Mouse (Mus musculus): ENCODE data around the gene Tgfbr3. TPM values are rescaled to one million over a fixed set of nuclear protein-coding genes. Genes with fewer than 3 reads are reported as not detected.
A peak's percentile ranks its signal among the peaks of the same experiment; 100 is the strongest.

Gene Tgfbr3
- polyA plus RNA-seq, 1 experiment from 2014 or later, result 7.1 TPM

DNA sequence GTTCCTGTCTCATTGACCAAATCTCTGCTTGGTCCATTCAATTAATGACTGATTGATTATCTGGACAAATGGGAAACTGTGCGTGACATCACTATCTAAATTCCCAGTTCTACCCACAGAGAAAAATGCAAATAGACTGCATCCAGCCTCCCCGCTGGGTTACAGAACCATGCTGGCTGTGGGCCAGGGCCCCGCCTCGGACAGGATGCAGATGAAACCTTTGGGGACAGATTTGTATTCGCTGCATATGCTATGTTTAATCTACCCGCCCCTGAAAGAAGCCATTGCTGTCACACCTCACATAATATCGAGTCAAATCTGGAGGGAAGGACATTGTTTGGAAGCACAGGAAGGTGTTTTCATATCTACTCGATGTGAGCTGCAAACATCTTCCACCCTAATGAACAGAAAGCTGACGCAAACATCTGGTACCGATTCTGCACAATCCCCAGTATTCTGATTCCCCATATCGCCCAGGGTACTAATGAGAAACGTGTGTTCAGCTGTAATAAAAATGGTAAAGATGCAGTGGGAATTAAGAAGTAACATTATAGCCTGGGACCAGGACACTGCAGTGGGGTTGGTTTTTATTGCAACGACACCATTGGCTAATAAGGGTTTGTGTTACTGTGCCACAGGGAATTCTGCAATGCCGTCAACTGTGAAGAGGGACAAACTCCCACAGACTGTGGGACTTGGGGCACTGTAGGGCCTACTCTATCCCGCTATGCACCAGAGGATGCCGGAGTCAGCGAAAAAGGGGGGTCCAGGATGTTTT, 67.3 kb downstream of the Tgfbr3 start:
- peaks cover 87% of the 10 kb centered on the region for H3K4me1 ChIP-seq (replicated peaks)
- no peak for DNase-seq
- no peak for ATAC-seq (ENCODE audit: low read depth)

GRCm38 (mm10) chr5:107220936-107221335, 68.5 kb downstream of the Tgfbr3 start:
- no peak overlapping the region for H3K9ac ChIP-seq
- H3K4me1 ChIP-seq (replicated peaks), result peaks cover 85% of the 10 kb centered on the region
- ATAC-seq (ENCODE audit: low read depth), result no peak
- no peak overlapping the region for H3K4me2 ChIP-seq
- H3K9me3 ChIP-seq (replicated peaks), result no peaks in the 10 kb centered on the region
- no peak overlapping the region for H3K4me3 ChIP-seq (replicated peaks)
- H3K36me3 ChIP-seq, result no peaks in the 10 kb centered on the region
- no peak for DNase-seq
- WGBS (ENCODE audit: insufficient replicate concordance), result 72% methylated on average over 5 of the region's 5 CpGs
- H3K27me3 ChIP-seq, result no peaks in the 10 kb centered on the region
- H3K27ac ChIP-seq, result no peak overlapping the region; the same call in 1 of the 2 replicates

More for the DNA sequence above, 67.3 kb downstream of the Tgfbr3 start:
- H3K9me3 ChIP-seq (replicated peaks), result no peaks in the 10 kb centered on the region
- H3K4me2 ChIP-seq, result no peak overlapping the region
- H3K9ac ChIP-seq, result no peak overlapping the region
- no peak overlapping the region for H3K4me3 ChIP-seq (replicated peaks)
- H3K27me3 ChIP-seq, result no peaks in the 10 kb centered on the region
- H3K36me3 ChIP-seq, result peaks cover 3% of the 10 kb centered on the region; the same call in 1 of the 2 replicates
- peak overlapping the region; percentile 24; the same call in 1 of the 2 replicates for H3K27ac ChIP-seq
- WGBS (ENCODE audit: insufficient replicate concordance), result 78% methylated on average over 17 of the region's 17 CpGs

DNA sequence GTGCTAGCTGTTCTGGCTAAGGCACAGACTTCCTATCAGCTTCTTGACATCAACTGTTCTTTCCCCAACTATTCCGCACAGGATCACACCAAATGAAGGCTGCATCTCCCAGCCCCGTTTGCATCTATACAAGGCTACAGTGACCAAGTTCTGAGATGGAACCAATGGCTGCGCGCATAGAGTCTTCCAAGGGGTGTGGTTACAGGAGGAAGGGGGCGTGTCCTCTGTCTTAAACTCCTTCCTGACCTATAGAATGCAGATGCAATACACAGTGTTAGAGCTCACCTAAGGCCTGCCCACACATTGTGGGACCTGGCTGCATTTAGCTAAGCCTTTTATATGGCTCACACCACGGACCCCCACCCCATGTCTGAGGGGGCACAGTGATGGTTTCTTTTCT, 69.5 kb downstream of the Tgfbr3 start:
- H3K4me2 ChIP-seq, result no peak overlapping the region
- DNase-seq, result no peak
- no peak overlapping the region for H3K4me3 ChIP-seq (replicated peaks)
- H3K27ac ChIP-seq, result 0 out of 2 replicates have a peak overlapping the region, but pooled peaks have one; percentile 23
- H3K36me3 ChIP-seq, result no peaks in the 10 kb centered on the region
- H3K27me3 ChIP-seq, result no peaks in the 10 kb centered on the region
- peaks cover 74% of the 10 kb centered on the region for H3K4me1 ChIP-seq (replicated peaks)
- no peaks in the 10 kb centered on the region for H3K9me3 ChIP-seq (replicated peaks)
- H3K9ac ChIP-seq, result no peak overlapping the region
- ATAC-seq (ENCODE audit: low read depth), result peak; percentile 51
- WGBS (ENCODE audit: insufficient replicate concordance), result 69% methylated on average over 6 of the region's 6 CpGs

- Histone ChIP-seq H3K9ac (no peak overlapping the region), H3K4me3 (replicated peaks) (no peak overlapping the region), H3K9me3 (replicated peaks) (no peaks in the 10 kb centered on the region), H3K36me3 (no peaks in the 10 kb centered on the region), H3K4me2 (no peak overlapping the region), H3K27ac (peak overlapping the region; percentile 50), H3K27me3 (no peaks in the 10 kb centered on the region), H3K4me1 (replicated peaks) (peaks cover 69% of the 10 kb centered on the region)
- WGBS (ENCODE audit: insufficient replicate concordance), result 82% methylated on average over 6 of the region's 6 CpGs
- DNase-seq, result no peak
- no peak for ATAC-seq (ENCODE audit: low read depth)
These were observed 70.1 kb downstream of the Tgfbr3 start for GRCm38 (mm10) chr5:107219318-107219717.

DNA sequence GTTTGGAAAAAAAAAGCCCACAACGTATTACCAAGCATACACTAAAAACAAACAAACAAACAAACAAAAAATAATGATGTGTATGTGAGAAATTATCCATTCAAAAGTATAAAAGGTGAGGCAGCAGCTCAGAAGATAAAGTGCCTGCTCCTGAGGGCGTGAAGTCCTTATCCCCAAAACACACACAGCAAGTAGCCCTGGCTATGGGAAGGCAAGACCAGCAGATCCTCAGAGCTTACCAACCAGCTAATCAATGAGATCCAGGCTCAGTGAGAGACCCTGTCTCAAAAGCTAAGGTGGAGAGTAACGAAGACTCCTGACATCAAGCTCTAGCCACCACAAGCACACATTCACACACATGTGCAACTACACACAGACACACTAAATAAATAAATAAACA, 70.8 kb downstream of the Tgfbr3 start:
- 33% methylated on average over 3 of the region's 3 CpGs for WGBS (ENCODE audit: insufficient replicate concordance)
- Histone ChIP-seq H3K4me3 (replicated peaks) (no peak overlapping the region), H3K4me2 (0 out of 2 replicates have a peak overlapping the region, but pooled peaks have one; percentile 17), H3K4me1 (replicated peaks) (peaks cover 62% of the 10 kb centered on the region), H3K27me3 (no peaks in the 10 kb centered on the region), H3K27ac (peak overlapping the region; percentile 50), H3K9ac (no peak overlapping the region), H3K36me3 (no peaks in the 10 kb centered on the region), H3K9me3 (replicated peaks) (no peaks in the 10 kb centered on the region)
- ATAC-seq (ENCODE audit: low read depth) (peak; percentile 84), DNase-seq (peak; percentile 46)

DNA sequence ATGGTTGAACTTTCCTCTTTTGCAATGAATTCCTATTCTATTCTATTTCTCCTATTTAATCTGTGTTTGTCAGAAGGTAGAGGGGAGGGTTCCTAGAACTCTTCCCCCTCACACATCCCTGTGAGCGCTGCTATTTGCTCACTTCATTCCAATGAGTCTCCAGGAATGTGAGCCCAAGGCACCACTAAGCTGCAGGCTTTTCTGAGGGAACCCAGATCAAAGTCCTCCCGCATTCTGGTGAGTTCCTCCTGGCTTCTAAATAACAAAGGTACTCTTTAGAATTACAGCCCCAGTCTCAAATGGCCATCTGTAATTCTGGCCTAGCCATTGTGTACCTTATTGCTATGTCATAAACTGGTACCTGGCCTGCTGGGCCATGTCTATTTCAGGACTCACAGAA, 72.3 kb downstream of the Tgfbr3 start:
- H3K4me3 ChIP-seq (replicated peaks), result no peak overlapping the region
- DNase-seq, result no peak
- H3K36me3 ChIP-seq, result no peaks in the 10 kb centered on the region
- no peak overlapping the region for H3K9ac ChIP-seq
- no peaks in the 10 kb centered on the region for H3K9me3 ChIP-seq (replicated peaks)
- ATAC-seq (ENCODE audit: low read depth), result no peak
- 0 out of 2 replicates have a peak overlapping the region, but pooled peaks have one; percentile 41 for H3K27ac ChIP-seq
- peaks cover 53% of the 10 kb centered on the region for H3K4me1 ChIP-seq (replicated peaks)
- H3K4me2 ChIP-seq, result no peak overlapping the region
- H3K27me3 ChIP-seq, result no peaks in the 10 kb centered on the region
- WGBS (ENCODE audit: insufficient replicate concordance), result 73% methylated on average over 2 of the region's 2 CpGs

DNA sequence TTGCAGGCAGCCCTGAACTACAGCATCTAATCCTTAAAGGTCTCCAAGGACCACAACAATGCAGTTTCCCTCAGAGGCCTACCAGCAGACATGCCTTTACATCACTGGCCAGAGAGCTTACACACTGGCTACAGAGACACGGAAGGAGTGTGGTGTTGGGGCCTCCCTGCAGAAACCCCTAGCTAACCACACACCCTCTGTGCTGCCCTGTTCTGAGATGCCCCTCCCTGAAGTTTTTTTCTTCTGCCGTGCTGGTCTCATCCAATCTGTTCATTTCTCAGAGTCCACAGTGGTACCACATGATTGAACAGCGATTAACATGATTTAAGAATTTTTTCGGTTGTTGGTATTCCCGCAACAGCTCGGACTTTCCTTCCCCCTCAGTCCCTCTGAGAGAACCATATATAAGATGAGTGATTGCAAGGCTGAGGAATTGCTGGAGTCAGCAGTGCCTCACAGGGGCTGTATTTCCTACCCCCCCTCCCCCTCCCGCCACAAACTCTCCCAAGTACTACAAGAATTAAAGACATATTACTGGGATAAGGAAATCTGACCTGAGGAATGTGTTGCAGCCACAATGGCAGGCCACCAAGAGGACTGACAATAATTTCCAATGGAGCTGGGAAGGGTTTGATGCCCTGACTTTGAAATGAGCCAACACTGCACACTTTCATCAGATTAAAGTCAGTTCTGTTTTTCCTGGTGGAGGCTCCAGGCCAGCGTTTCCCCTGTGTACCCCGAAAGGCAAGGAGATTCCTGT, 75.9 kb downstream of the Tgfbr3 start:
- WGBS (ENCODE audit: insufficient replicate concordance), result 67% methylated on average over 9 of the region's 9 CpGs
- H3K9me3 ChIP-seq (replicated peaks), result no peaks in the 10 kb centered on the region
- no peak overlapping the region for H3K27ac ChIP-seq
- H3K9ac ChIP-seq, result no peak overlapping the region
- ATAC-seq (ENCODE audit: low read depth) (0 out of 2 replicates have a peak, but pooled peaks have one; percentile 27), DNase-seq (no peak)
- no peak overlapping the region for H3K4me3 ChIP-seq (replicated peaks)
- H3K4me1 ChIP-seq (replicated peaks), result peaks cover 43% of the 10 kb centered on the region
- no peaks in the 10 kb centered on the region for H3K27me3 ChIP-seq
- H3K36me3 ChIP-seq, result no peaks in the 10 kb centered on the region
- H3K4me2 ChIP-seq, result no peak overlapping the region

DNA sequence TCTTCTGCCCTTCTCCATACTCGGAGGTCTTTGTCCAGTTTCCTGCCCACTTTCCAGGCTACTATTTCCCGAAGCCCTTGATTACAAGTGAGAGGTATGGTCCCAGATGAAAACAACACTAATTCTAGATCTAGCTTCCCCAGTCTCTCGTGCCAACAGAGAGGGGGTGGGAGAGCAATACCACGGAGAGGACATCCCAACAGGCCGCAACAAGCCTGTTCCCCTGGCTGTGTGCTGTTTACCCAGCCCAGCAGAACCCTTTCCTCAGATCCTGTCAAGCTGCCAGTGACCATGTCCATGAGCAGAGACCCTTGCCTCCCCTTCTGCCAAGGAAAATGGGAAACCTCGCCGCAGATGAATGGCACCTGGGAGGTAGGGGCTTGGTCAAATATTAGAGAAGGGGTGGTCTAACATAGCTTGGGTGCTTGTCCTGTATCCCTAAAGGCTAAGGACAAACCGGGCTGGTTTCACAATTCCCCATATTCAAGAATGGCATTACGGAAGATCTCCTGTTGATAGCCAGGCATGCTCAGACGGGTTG, 77.5 kb downstream of the Tgfbr3 start:
- WGBS (ENCODE audit: insufficient replicate concordance), result 80% methylated on average over 10 of the region's 10 CpGs
- ATAC-seq (ENCODE audit: low read depth), result no peak
- peaks cover 37% of the 10 kb centered on the region for H3K4me1 ChIP-seq (replicated peaks)

GRCm38 (mm10) chr5:107210040-107210439, 79.4 kb downstream of the Tgfbr3 start:
- Histone ChIP-seq H3K4me1 (replicated peaks) (peaks cover 41% of the 10 kb centered on the region), H3K27me3 (no peaks in the 10 kb centered on the region), H3K9ac (no peak overlapping the region), H3K36me3 (no peaks in the 10 kb centered on the region), H3K27ac (peak overlapping the region; percentile 11; the same call in 1 of the 2 replicates), H3K9me3 (replicated peaks) (no peaks in the 10 kb centered on the region), H3K4me2 (no peak overlapping the region), H3K4me3 (replicated peaks) (no peak overlapping the region)
- DNase-seq (no peak), ATAC-seq (ENCODE audit: low read depth) (peak; percentile 55; the same call in 1 of the 2 replicates)
- WGBS (ENCODE audit: insufficient replicate concordance), result 40% methylated on average over 2 of the region's 2 CpGs

More for the DNA sequence above, 77.5 kb downstream of the Tgfbr3 start:
- no peak for DNase-seq
- Histone ChIP-seq H3K4me3 (replicated peaks) (no peak overlapping the region), H3K4me2 (no peak overlapping the region), H3K27me3 (no peaks in the 10 kb centered on the region), H3K9me3 (replicated peaks) (no peaks in the 10 kb centered on the region), H3K36me3 (no peaks in the 10 kb centered on the region), H3K9ac (no peak overlapping the region), H3K27ac (no peak overlapping the region)

DNA sequence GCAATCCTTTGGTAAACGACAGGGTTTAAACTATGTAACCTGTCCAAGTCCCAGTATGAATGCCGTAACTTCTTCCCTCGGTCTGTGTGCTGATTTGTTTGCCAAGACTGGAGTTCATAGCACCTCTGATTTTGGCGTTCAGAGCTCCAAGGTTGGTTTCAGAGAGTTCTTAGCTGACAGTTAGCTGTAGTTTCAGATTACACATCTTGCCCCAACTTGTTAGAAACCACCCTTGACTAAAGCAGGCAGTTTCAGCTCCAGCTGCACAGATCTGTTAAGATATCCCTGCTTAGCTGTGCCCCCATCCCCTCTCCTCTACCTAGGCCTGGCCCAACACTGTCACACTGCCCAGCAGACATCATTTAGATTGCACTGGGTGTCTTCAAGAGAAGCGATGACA, 81.5 kb downstream of the Tgfbr3 start:
- no peaks in the 10 kb centered on the region for H3K27me3 ChIP-seq
- H3K4me3 ChIP-seq (replicated peaks), result no peak overlapping the region
- H3K4me1 ChIP-seq (replicated peaks), result peaks cover 44% of the 10 kb centered on the region
- H3K36me3 ChIP-seq, result no peaks in the 10 kb centered on the region
- DNase-seq (no peak), ATAC-seq (ENCODE audit: low read depth) (peak; percentile 59)
- no peak overlapping the region for H3K4me2 ChIP-seq
- 55% methylated on average over 5 of the region's 5 CpGs for WGBS (ENCODE audit: insufficient replicate concordance)
- H3K9ac ChIP-seq, result no peak overlapping the region
- no peaks in the 10 kb centered on the region for H3K9me3 ChIP-seq (replicated peaks)
- H3K27ac ChIP-seq, result 0 out of 2 replicates have a peak overlapping the region, but pooled peaks have one; percentile 7

- no peaks in the 10 kb centered on the region for H3K36me3 ChIP-seq
- H3K9ac ChIP-seq, result no peak overlapping the region
- H3K4me1 ChIP-seq (replicated peaks), result peaks cover 56% of the 10 kb centered on the region
- DNase-seq (no peak), ATAC-seq (ENCODE audit: low read depth) (no peak)
- no peaks in the 10 kb centered on the region for H3K9me3 ChIP-seq (replicated peaks)
- no peaks in the 10 kb centered on the region for H3K27me3 ChIP-seq
- H3K4me3 ChIP-seq (replicated peaks), result no peak overlapping the region
- H3K27ac ChIP-seq, result no peak overlapping the region
- H3K4me2 ChIP-seq, result no peak overlapping the region
These were observed 85.1 kb downstream of the Tgfbr3 start for GRCm38 (mm10) chr5:107204306-107204705.

Measured in liver, embryonic 13.5 days (tissue).